Mouse (Mus musculus): ENCODE measurements at regions not wholly inside any gene's neighbourhood (a gene's known extent, or its start where the extent isn't known, plus 50 kb on each side); places are given as distances from the start of the nearest gene placed in this dataset.

DNA sequence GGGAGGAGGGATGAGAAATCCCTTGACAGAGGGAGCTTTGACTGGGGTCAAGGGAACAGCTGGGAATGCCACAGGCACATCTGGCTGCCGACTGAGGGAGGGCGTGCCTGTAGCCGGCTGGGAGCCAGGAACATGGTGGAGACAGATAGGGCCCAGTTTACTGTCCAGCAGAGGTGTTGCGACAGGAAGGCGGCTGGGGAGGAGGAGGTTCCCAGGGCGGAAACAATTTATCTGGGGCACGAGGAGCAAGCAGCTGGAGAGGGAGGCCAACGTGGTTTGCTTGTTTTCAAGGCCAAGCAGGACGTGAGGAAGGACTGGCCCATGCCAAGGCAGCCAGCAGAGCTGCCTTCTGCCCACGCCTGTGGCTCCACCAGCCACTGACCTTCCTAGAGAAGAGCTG, 208.0 kb downstream of the Cyp26b1 start:
- no peak for DNase-seq (ENCODE audit: low read depth)

DNA sequence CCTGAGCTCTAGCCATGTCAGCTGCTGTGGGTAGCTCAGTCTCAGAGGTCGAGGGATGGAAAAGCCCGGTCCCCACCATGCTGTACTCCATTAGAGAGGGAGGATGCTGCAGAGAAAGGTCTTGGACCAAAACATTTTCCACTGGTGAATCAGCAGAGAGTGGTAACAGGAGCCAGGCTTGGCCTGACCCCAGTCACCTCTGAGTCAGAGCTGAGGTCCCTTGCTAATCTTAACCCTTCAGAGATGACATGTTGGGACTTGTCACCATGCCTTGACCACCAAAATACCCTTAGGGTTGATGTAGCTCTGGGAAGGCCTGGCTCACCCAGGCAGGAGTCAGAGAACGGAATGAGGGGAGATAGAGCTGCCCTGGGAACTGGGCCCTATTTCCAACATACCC, 210.0 kb downstream of the Cyp26b1 start:
- DNase-seq (ENCODE audit: low read depth): no peak

DNA sequence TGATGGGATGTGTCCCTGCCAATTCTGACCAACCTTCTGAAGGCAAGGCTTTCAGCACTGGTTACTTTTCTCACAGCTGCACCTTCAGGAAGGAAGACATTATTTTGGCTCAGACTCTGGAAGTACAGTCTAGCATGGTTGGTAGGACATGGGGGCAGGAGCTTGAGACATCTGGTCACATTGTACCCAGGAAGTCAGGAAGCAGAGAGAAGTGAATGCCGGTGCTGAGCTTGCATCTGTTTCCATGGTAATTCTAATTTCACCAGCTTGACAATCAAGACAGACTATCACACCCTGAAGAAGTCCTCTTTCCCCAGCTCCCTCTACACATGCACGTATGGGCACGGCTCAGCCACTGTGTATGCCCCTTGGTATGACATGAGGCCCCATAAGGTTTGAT, 210.6 kb downstream of the Cyp26b1 start:
- no peak for DNase-seq (ENCODE audit: low read depth)

DNA sequence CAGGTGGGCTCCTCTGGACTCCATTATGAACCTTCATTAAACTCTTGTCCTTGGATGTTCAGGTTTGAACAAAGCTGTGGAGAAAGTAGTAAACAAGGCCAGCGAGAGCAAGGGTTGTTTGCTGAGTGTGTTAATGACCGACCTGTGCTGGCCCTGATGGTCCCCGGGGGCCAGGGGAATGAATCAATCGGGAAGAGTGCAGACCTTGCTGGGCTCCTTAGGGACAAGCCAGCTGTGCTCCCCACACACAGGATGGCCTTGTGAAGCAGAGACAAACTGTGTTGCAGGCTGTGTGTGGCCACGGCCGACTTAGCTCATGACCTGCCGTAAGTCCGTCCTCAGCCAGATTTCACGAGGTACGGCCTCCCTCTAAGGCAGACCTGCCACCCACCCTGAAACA, 212.1 kb downstream of the Cyp26b1 start:
- DNase-seq (ENCODE audit: low read depth): no peak

DNA sequence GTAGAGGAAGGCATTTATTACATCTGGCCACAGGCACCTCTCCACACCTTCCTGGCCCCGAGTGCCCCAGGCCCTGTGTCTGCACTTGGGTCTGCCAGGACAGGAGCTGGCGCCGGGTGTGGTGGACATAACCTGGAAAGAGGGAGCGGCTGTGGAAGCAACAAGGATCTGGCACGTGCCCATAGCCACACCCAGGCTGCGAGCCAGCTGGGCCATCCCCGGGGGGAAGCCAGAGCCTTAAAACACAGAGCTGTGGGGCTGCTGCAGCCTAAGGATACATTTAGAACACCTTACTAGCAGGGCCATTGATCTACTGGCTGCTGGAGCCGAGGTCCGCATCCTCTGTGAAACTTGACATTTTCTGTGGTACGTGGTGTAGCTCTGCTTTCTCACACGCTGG, 217.0 kb downstream of the Cyp26b1 start:
- DNase-seq (ENCODE audit: low read depth): no peak

DNA sequence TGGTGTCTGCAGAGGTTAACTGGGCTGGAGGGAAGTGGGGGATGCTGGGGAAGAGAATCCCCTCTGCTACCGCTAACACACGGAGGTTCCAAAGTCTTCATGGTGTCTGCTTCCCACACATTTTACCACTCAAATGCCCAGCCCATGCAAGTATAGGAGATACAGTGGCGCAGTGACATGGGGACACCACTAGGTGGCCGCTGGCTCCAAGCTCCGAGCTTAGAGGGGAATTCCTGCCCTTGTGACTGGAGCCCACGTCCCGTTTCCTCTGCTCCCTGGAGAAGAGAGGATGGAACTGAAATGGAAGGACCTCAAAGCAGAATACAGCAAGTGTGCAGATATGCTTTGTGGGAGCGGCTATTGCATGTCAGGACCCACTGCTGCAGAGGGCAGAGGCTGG, 218.2 kb downstream of the Cyp26b1 start:
- DNase-seq (ENCODE audit: low read depth): peak; percentile 10

DNA sequence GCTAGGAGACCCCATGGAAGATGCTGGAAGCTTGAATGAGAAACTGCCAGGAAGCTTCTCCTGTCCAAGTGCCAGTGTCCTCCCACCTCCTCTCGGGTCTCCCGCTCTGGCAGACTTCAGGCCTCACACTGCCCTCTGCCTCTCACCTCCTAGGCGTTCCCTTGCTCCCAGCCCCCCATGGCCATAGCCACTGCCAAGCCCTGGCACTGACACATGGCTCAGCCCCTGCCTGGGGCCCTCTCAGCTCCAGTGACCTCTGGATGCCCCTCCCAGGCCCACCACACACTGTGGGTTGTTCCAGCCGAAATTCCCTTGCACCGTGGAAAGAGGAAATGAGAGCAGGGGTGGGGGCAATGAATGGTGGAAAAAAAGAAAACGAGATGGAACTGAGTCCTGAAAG, 227.3 kb downstream of the Cyp26b1 start:
- no peak for DNase-seq (ENCODE audit: low read depth)

DNA sequence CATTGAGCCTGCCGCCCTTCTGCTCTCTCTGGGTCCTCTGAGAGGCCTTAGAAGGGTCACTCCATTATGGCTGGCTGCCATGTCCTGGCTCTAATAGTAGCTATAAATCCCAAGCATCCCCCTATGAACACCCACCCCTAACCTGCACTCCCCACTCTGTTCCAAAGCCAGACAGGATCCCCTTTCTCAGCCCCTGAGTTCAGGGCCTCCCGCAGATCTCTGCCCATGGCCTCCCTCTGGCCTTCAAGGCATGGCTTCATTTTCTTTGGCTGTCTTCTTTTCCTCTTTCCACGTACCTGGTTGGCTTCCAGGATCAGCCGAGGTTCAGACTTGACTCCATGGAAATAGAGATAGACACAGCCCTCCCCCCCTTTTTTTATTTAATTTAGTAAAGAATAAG, 227.8 kb downstream of the Cyp26b1 start:
- no peak for DNase-seq (ENCODE audit: low read depth)

DNA sequence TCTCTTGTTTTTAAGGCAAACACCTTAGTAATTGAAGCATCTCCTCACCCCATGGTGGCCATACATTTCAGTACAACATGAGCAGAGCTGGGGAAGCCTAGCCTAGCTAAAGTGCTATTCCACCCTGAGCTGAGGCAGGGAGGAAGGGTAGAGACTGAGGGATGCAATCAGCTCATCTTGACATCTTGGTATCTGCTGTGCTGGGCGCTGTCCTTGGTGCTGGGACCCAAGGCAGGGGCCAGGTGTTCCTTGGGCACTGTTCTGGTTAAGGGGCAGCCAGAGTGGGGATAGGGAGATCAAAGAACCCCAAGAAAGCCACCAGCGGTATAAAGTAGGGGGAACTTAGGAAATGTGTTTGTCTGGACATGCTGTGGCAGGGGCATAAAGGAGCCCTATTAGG, 228.7 kb downstream of the Cyp26b1 start:
- DNase-seq (ENCODE audit: low read depth): no peak

DNA sequence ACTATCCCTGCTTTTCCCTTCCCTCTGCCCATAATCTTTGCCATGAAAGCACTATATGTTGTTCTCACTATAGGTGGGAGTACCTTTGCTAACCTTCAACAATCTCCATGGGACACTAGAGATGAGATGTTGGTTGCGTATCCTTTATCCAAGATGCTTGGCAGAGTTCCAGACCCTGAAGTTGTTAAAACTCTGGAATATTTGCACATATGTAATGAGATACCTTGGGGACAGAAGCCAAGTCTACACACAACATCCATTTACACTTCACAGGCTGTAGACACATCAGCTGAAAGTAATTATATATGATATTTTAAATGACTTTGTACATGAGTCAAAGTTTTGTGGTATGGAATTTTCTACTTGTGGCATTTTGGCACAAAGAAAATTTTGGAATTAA, 231.4 kb downstream of the Cyp26b1 start:
- DNase-seq (ENCODE audit: low read depth): no peak

DNA sequence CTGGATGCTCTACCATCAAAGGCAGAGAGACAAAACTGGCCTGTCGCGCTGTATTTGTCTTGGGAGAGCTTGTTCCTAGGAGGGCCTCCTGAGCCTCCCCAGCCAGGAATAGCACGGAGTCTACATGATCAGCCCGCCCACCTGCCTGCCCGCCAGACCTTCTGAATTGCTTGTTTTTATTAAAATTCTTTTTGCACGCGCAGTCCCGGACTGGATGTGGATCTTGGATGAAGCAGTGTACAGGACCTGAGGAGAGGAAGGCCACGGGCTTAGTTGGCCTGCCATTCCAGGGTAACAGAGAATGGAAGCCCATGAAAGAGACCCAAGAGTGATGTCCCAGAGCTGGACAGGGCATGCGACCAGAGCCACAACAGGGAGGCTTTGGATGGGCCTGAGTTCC, 235.8 kb downstream of the Cyp26b1 start:
- no peak for DNase-seq (ENCODE audit: low read depth)

DNA sequence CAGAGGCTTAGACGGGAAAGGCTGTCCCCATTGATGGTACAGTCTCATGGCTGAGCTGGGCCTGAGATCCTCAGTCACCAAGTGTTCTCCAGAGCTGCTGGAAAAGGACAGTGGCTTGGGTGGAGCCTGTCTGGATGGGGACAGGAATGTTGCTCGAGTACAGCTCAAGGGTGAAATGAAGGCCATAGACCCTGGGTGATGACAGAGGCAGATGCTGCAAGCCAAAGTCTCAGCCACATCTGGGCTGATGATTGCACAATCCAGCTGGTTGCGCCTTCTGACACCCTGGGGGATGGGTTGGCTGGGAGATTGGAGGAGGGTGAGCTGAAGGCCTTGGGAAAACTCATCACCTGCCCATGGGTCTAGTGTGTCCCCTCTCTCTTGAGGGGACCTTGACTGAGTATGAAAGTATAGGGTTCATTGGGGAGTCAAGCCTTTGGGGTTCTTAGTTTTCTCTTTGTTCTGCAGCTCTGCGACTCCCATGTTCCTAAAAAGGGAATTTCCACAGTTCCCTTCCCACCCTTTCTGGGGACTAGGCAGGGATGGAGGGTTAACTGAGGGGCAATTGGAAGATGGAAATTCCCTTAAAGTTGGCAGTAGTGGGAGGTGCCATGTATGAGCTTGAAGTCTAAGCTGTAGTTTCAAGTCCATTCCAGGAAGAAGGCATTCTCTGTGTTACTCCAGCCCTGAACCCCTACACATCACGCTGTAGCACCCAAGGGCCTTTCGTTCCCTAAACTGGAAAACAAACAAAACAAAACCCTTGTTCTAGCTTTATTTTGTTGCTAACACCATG, 240.1 kb downstream of the Cyp26b1 start:
- no peak for DNase-seq (ENCODE audit: low read depth)

DNA sequence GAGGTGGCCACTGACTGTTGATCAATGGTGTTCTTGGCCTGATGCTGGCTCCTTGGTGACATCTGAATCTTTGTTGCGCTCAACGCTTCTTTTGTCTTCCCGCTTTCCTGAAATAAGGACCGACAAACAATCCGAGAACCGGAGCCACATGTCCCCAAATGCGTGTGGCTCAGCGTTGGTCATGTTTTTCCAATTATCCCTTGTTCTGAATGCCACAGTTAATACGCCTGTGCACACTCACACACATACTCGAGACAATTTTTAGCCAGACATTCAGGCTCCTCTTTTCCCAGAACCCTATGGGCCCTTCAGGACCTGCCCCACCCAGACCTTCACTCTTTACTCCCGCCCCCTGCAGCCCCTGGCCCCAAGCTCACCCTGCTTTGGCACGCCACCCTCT, 248.8 kb downstream of the Cyp26b1 start:
- DNase-seq (ENCODE audit: low read depth): no peak

DNA sequence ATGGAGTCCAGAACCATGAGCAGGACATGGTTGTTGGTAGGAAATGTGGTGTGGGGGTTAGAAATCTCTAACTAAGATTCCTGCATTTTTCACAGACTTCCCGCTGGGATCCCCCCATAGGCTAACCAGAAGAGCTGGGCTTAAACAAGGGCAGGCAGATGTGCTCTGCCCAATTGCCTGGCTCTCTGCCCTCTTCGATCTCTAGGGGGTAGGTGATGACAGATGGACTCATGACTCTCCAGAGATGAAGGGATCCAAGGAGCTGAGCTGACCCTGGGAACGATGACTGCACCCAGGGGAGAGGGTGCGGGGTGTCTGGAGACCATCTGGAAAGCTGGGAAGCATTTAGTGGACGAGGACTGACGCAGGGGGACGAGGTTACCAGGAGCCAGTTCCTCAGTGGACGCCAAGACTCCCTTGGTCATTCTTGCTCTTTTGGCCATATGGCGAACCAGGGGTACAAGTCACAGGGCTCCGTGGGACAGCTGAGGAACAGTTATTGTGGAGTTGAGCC, 260.0 kb downstream of the Cyp26b1 start:
- no peak for DNase-seq (ENCODE audit: low read depth)

DNA sequence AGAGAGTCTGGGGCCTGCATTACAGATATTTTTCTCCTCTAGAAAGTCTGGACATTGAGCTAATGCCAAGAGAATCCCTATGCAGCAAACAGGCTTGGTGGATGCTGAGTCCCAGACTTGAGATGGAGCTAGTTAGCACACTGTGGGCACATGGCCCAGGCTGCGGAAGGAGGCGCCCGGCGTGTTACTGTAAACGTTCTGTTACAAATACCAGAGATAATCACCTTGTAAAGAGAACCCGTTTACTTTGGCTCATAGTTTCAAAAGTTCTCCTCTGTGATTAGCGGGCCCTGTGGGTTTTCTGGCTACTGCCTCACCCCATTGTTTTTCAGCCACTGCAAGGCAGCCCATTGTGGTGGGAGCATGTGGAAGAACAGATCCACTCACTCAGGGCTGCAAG, 264.6 kb downstream of the Cyp26b1 start:
- DNase-seq (ENCODE audit: low read depth): no peak

DNA sequence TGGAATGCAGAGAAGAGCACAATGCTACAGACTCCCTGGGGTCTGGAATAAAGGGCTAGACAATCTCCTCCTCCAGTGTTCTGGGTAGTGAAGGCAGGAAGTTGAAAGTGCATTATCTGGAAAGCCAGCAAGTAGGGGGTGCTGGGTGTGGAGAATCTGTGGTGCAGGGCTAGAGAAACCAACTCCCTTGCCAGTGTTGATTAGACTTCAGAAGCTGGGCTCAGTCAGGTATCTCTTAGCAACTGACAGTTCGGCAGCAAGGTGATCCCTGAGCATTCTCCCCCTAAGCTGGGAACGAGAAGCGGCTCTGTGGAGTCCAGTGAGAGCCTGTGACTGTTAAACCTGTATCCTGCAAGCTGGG, 265.7 kb downstream of the Cyp26b1 start:
- no peak for DNase-seq (ENCODE audit: low read depth)

DNA sequence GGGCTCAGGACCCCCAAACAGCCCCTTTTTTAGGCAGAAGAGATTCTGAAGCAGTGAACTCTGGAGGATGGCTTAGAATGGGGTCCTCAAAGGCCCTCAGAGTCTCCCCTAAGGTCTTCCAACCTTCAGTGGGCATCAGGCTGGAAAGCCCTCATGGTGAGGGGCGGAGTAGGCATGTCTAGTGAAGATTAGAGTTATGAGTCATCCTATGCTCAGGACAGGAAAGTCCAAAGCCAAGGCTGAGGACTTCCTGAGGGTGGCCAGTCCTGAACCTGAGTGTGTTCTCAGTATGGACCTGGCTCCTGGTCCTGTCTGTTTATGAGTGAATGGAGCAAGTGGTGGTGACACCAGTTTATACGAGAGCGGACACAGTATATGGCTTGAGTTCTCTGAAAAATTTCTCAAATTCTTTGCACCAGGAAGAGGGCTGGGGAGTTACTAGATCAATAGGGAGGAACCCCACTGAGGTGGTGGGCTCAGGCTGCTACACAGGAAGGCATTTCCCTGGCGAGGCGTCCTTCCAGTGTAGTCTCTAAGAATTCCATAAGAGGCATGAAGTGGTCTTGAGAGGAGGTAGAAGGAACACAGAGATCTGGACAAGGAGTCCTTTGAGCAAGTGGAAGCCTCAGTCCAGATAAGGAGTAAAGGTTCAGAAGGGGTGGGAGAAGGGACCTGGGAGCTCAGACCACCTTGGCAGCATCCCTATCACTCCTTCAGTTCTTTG, 266.2 kb downstream of the Cyp26b1 start:
- no peak for DNase-seq (ENCODE audit: low read depth)

DNA sequence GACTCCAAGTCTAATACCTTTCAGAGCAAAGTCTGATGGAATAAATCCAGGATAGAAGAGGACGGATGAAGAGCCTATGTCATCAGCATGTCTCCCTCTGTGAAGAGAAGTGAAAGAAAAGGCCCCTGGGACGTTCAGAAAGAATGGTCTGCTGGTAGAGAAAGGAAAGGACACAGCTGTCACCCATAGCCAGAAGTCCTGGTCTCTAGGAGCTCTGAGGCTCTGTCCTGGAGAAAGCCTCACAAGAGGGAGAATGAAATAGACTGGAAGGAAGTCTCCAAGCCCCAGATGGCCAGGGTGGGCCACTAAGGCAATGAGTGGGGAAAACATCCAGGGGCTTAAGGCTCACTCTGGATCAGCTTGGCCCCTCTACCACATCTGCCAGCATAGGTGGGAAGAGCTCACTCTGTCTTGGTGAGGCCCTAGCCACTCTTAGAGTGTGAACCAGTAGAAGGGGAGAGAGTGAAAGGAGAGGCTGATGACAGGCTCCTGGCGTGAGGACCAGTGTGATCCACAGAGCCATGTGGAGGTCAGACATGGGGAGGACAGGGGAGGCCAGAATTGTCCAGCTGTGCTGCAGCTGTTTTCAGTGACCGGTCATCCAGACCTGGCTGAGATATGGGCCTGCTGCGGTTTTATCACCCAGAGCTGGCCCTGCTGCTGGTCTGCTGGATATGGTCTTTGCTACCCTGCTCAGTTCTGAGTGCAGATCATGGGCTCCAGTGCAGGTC, 268.2 kb downstream of the Cyp26b1 start:
- no peak for DNase-seq (ENCODE audit: low read depth)

DNA sequence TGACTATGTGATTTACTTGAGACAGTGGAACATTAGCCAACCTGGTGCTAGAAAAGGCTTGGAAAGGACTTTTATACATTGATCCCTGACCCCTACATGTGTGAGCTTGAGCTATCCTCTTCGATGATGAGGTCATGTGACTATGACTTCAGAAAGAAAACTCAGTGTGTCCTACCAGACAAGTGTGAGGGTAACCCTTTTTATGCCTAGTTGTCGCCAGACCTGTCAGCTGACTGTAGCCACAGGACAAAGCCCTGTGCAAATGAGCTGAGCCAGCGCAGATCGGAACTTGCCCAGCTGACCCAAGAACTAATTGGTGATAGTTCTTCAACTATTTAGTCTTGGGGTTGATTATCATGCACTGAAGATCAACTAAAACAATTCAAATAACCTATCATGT, 269.5 kb downstream of the Cyp26b1 start:
- no peak for DNase-seq (ENCODE audit: low read depth)

DNA sequence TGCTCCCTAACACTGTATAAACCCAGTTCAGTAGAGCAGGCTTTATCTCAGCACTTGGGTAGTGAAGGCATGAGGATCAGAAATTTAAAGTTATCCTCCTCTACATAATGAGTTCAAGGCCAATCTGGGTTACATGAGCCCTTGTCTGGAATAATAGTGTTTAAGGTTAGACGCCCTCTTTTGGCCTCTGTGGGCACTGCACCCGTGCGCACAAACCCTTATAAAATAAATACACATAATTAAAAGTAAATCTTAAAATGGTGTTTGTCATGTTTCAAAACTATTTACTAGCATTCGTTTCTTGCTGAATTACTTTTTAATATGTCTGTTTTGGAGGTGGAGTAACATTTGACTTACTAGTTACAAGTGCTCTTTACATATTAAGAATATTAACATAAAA, 271.2 kb downstream of the Cyp26b1 start:
- peak; percentile 4 for DNase-seq (ENCODE audit: low read depth)

DNA sequence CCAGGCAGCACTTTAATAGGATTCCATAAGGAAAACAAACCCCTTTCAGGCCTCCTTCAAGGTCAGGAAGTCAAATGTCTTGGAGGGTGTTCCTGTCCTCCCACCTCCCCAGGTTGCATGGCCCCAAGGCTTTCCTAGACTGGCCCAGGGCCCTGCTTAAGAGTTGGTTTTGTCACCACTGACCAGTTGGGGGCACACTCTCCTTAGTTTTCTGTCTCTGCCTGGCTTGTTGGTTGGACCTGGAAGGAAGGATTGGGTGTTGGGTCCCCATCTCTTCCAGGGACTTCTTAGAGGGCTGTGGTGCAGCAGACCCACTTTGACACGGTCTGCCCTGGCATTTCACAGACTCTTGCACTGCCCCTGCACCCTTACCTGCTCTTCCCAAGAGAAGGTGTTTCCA, 273.1 kb downstream of the Cyp26b1 start:
- DNase-seq (ENCODE audit: low read depth): no peak

DNA sequence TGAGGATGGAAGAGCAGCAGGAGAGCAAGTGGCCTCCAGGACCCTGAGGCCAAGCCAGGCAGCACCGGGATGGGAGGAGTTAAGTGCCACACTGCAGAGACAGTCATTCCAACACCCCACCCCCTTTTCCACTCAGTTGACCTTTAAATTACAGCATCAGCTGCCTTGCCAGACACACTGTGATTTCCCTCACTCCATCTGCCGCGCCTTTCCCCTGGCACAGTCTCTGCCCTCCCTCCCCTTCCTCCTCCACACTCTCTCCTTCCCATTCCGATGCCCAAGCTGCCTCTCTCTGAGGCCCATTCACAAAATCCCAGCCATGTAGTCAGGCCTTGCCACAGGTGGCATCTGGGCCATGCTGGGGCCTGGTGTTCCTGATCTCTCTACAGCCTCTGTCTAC, 274.9 kb downstream of the Cyp26b1 start:
- no peak for DNase-seq (ENCODE audit: low read depth)

DNA sequence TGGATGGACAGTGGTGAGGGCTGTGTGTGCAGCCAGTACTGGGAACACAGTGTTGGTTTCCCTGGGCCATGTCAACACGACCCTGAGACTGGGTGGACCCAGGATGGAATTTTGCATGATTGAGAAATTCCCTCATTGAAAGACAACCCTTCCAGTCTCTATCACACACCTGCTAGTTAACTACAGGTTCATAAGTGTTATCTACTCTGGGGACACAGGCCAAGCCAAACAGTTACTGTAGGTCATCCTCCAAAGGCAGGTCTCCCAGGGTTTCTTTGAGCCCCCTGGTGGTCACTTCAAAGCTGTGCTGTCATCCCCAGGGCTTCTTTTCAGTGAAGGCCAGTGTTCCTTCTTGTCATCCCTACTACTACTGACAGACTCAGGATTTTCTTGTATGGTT, 276.7 kb downstream of the Cyp26b1 start:
- DNase-seq (ENCODE audit: low read depth): peak; percentile 15
